Mouse (Mus musculus) kidney, postnatal 25 days (tissue): ENCODE measurements around the gene Urah.

Source experiments
- DNase-seq, 2 experiments: peaks; one replicate each; pipeline ENCODE4 v3.0.0; 2021; ENCODE audit warnings: mixed read lengths in 2 of 2

Gene Urah

GRCm38 (mm10) chr7:140834968-140835757, at the start of gene Urah:
Urah (plus strand) TSS chr7:140835018.
- peak in 1 of 2 experiments; percentile 59 for DNase-seq

- no peak for DNase-seq
Observed at GRCm38 (mm10) chr7:140787406-140788052, 47.3 kb upstream of the Urah start, which contains the start of gene Syce1. Syce1 (minus strand) TSS chr7:140787852.

GRCm38 (mm10) chr7:140788053-140788435, 46.8 kb upstream of the Urah start:
- no peak for DNase-seq

- no peak for DNase-seq
Observed at GRCm38 (mm10) chr7:140793541-140793940, 41.3 kb upstream of the Urah start.

- DNase-seq: no peak
Observed at GRCm38 (mm10) chr7:140797619-140798018, 37.2 kb upstream of the Urah start.

GRCm38 (mm10) chr7:140798212-140798611, 36.6 kb upstream of the Urah start:
- DNase-seq: no peak

- DNase-seq: peak; percentile 56 to 70
Observed at GRCm38 (mm10) chr7:140802629-140803028, 32.2 kb upstream of the Urah start.

- DNase-seq: peak; percentile 80 to 83
Observed at GRCm38 (mm10) chr7:140805704-140806103, 29.1 kb upstream of the Urah start.

GRCm38 (mm10) chr7:140810496-140810895, 24.3 kb upstream of the Urah start:
- DNase-seq: no peak

- DNase-seq: no peak
Observed at GRCm38 (mm10) chr7:140811714-140812113, 23.1 kb upstream of the Urah start.

GRCm38 (mm10) chr7:140812850-140813249, 22.0 kb upstream of the Urah start:
- DNase-seq: no peak

GRCm38 (mm10) chr7:140820173-140820572, 14.6 kb upstream of the Urah start:
- DNase-seq: no peak

- no peak for DNase-seq
Observed at GRCm38 (mm10) chr7:140821305-140821652, 13.5 kb upstream of the Urah start.

GRCm38 (mm10) chr7:140821653-140822329, 13.0 kb upstream of the Urah start, which contains the start of gene Zfp941:
Zfp941 (minus strand) TSS chr7:140822178.
- peak; percentile 53 to 79 for DNase-seq

- no peak for DNase-seq
Observed at GRCm38 (mm10) chr7:140822731-140823130, 12.1 kb upstream of the Urah start.

- DNase-seq: peak; percentile 81 to 91
Observed at GRCm38 (mm10) chr7:140828171-140828881, 6.5 kb upstream of the Urah start.

- no peak for DNase-seq
Observed at GRCm38 (mm10) chr7:140831447-140831846, 3.4 kb upstream of the Urah start.

GRCm38 (mm10) chr7:140833341-140833740, 1.5 kb upstream of the Urah start:
- no peak for DNase-seq

- no peak for DNase-seq
Observed at GRCm38 (mm10) chr7:140835758-140836087, 905 bp downstream of the Urah start.

GRCm38 (mm10) chr7:140836243-140837115, 1.7 kb downstream of the Urah start:
- DNase-seq: no peak

GRCm38 (mm10) chr7:140839556-140839955, 4.7 kb downstream of the Urah start:
- no peak for DNase-seq
